10 mouse cellular contexts compared by ENCODE assay signal in genomic region chr14:103513473-103513811, GRCm38 (mm10). TPM values are rescaled to one million over a fixed set of nuclear protein-coding genes. Genes with fewer than 3 reads are reported as not detected.
DNase-seq lines count a peak whose midpoint lies in the region; ATAC-seq and TF ChIP-seq lines count a peak whose summit lies in the region.
"Had no signal": no experiment of that assay in that cellular context is flagged by ENCODE, and none has a peak within 500 bp of the region (broad histone marks: within the 10 kb centered on the region; RNA-seq: fewer than 3 reads in every experiment).

No protein-coding gene starts in this region.

- no peaks in the 10 kb centered on the region for H3K36me3 ChIP-seq in heart, embryonic 13.5 days
- no peaks in the 10 kb centered on the region for H3K36me3 ChIP-seq in heart, adult 2 months (ENCODE audit: control insufficient read depth, insufficient read depth, low read length)
- no peaks in the 10 kb centered on the region for H3K36me3 ChIP-seq in lung, embryonic 15.5 days
- H3K36me3 ChIP-seq in stomach, embryonic 16.5 days (ENCODE audit: control insufficient read depth, insufficient read depth, low read length), result no peaks in the 10 kb centered on the region
- H3K36me3 ChIP-seq: embryonic facial prominence, embryonic 12.5 days had no signal

- no peak overlapping the region for H3K27ac ChIP-seq in heart, embryonic 13.5 days (replicated peaks)
- H3K27ac ChIP-seq in heart, adult 2 months, result no peak overlapping the region
- no peak overlapping the region for H3K27ac ChIP-seq in lung, embryonic 15.5 days
- H3K27ac ChIP-seq in stomach, embryonic 16.5 days (ENCODE audit: low read length), result no peak overlapping the region
- H3K27ac ChIP-seq: embryonic facial prominence, embryonic 12.5 days had no signal

- peak overlapping the region; percentile 63 for H3K4me2 ChIP-seq in heart, embryonic 13.5 days
- peak overlapping the region; percentile 41 for H3K4me2 ChIP-seq in lung, embryonic 15.5 days
- peak overlapping the region; percentile 36 for H3K4me2 ChIP-seq in stomach, embryonic 16.5 days (ENCODE audit: low read depth, low read length)
- H3K4me2 ChIP-seq: embryonic facial prominence, embryonic 12.5 days had no signal

- H3K9ac ChIP-seq in heart, embryonic 13.5 days, result no peak overlapping the region
- H3K9ac ChIP-seq in heart, adult 2 months (ENCODE audit: low read depth, low read length), result no peak overlapping the region
- H3K9ac ChIP-seq in lung, embryonic 15.5 days, result no peak overlapping the region
- H3K9ac ChIP-seq in stomach, embryonic 16.5 days (ENCODE audit: low read length), result no peak overlapping the region
- H3K9ac ChIP-seq: embryonic facial prominence, embryonic 12.5 days had no signal

- intact Hi-C loops in heart, adult 2 months (cut with DNase I), result no loop called here

- TF ChIP-seq EP300 in heart, adult 2 months (IDR thresholded peaks at IDR 0.05; ENCODE audit: insufficient read depth, low read depth, low read length), result no peak

- peak overlapping the region; percentile 25; the same call in 1 of the 2 replicates for H3K4me3 ChIP-seq in heart, embryonic 13.5 days
- no peak overlapping the region for H3K4me3 ChIP-seq in heart, adult 2 months
- H3K4me3 ChIP-seq in lung, embryonic 15.5 days, result no peak overlapping the region
- peak overlapping the region; percentile 19 for H3K4me3 ChIP-seq in stomach, embryonic 16.5 days (replicated peaks; ENCODE audit: low read length)
- H3K4me3 ChIP-seq: embryonic facial prominence, embryonic 12.5 days had no signal

- ATAC-seq in heart, embryonic 13.5 days (ENCODE audit: extremely low read depth, insufficient number of reproducible peaks, low FRiP score, low TSS enrichment), result no peak
- ATAC-seq in lung, embryonic 15.5 days (ENCODE audit: borderline replicate concordance, extremely low read depth, low FRiP score, low TSS enrichment), result no peak
- ATAC-seq in stomach, embryonic 16.5 days (ENCODE audit: insufficient read depth, low FRiP score), result no peak
- ATAC-seq: CD4-positive, CD25-positive, alpha-beta regulatory T cell, adult 4 months had no signal

- 67% methylated on average over 7 of the region's 7 CpGs for WGBS in heart, embryonic 13.5 days
- WGBS in heart, adult 2 months, result 70% methylated on average over 7 of the region's 7 CpGs
- WGBS in lung, embryonic 15.5 days, result 45% methylated on average over 7 of the region's 7 CpGs
- WGBS in large intestine, adult 2 months, result 27% methylated on average over 7 of the region's 7 CpGs
- 48% methylated on average over 7 of the region's 7 CpGs for WGBS in stomach, embryonic 16.5 days

- H3K9me3 ChIP-seq in heart, embryonic 13.5 days, result no peaks in the 10 kb centered on the region
- no peaks in the 10 kb centered on the region for H3K9me3 ChIP-seq in lung, embryonic 15.5 days
- no peaks in the 10 kb centered on the region for H3K9me3 ChIP-seq in stomach, embryonic 16.5 days (replicated peaks; ENCODE audit: control insufficient read depth, low read length)
- H3K9me3 ChIP-seq: embryonic facial prominence, embryonic 12.5 days had no signal

- H3K4me1 ChIP-seq in heart, embryonic 13.5 days, result peaks cover 7% of the 10 kb centered on the region
- H3K4me1 ChIP-seq in heart, adult 2 months (ENCODE audit: control insufficient read depth, insufficient read depth, low read length), result no peaks in the 10 kb centered on the region
- H3K4me1 ChIP-seq in lung, embryonic 15.5 days, result 0 out of 2 replicates have a peak, but pooled peaks cover 3% of the 10 kb centered on the region
- H3K4me1 ChIP-seq in stomach, embryonic 16.5 days (ENCODE audit: control insufficient read depth, insufficient read depth, low read length), result no peaks in the 10 kb centered on the region
- H3K4me1 ChIP-seq: embryonic facial prominence, embryonic 12.5 days had no signal

- TF ChIP-seq CTCF in heart, adult 2 months (IDR thresholded peaks at IDR 0.05), result no peak

- no peaks in the 10 kb centered on the region for H3K27me3 ChIP-seq in heart, embryonic 13.5 days (replicated peaks)
- H3K27me3 ChIP-seq in heart, adult 2 months (ENCODE audit: control insufficient read depth, insufficient read depth, low read length), result 0 out of 2 replicates have a peak, but pooled peaks cover 1% of the 10 kb centered on the region
- no peaks in the 10 kb centered on the region for H3K27me3 ChIP-seq in lung, embryonic 15.5 days
- H3K27me3 ChIP-seq in stomach, embryonic 16.5 days (ENCODE audit: control insufficient read depth, insufficient read depth, low read length), result no peaks in the 10 kb centered on the region

- no peak for DNase-seq in heart, adult 2 months
- DNase-seq in lung, adult 18-20 months, result no peak
- DNase-seq in large intestine, adult 2 months (ENCODE audit: low read depth, low spot score), result peak; percentile 14
- no peak for DNase-seq in adrenal gland, adult 8-10 months
- no peak for DNase-seq in frontal cortex, postnatal 36 days (ENCODE audit: low spot score in 2 of 2)

- TF ChIP-seq POLR2A in heart, adult 2 months (IDR thresholded peaks at IDR 0.05; ENCODE audit: insufficient read depth, low read depth, low read length), result no peak

- H3K79me2 ChIP-seq in heart, adult 2 months (replicated peaks; ENCODE audit: control insufficient read depth, insufficient read depth, low read length), result no peaks in the 10 kb centered on the region

RNA-seq across cellular contexts. Expression of gene Scel, which starts 0.3 kb away (rescaled TPM):
- polyA plus RNA-seq in heart, embryonic 13.5 days (2015; fragmentation: Nextera tagmentation; extraction: Ambion mirVana), result 0.13 and 0.21 TPM in 2 replicates
- under 1 TPM; 0.11 to 0.42 TPM for total RNA-seq in heart, adult 2 months (2021)
- 0.12 and 0.21 TPM in 2 replicates for polyA plus RNA-seq in heart, adult 2 months (2012; rRNA removed)
- 0.89 and 1.5 TPM in 2 replicates for polyA plus RNA-seq in lung, embryonic 15.5 days (2015; fragmentation: Nextera tagmentation; extraction: Ambion mirVana)
- not detected in 2 replicates for polyA plus RNA-seq in large intestine, adult 2 months (2012; rRNA removed)
- 31.9 and 49.3 TPM in 2 replicates for polyA plus RNA-seq in stomach, embryonic 16.5 days (2015; fragmentation: Nextera tagmentation; extraction: Ambion mirVana)
- under 1 TPM in 3 of 4 experiments, not detected in 1; 0.15 to 0.52 (median 0.23) TPM for total RNA-seq in adrenal gland, adult 8-10 months (2022)

Comparison
In these comparisons a context has a peak if more than half of its experiments do, and no peak if none do; other contexts are left out.
1. H3K4me3 ChIP-seq: peak in heart, embryonic 13.5 days (single experiment) and stomach, embryonic 16.5 days (single experiment); none in heart, adult 2 months (single experiment) and lung, embryonic 15.5 days (single experiment).
2. RNA of gene Scel, which starts 0.3 kb away (polyA plus RNA-seq): 31.9 to 49.3 TPM in stomach, embryonic 16.5 days; 0.89 to 1.5 TPM in lung, embryonic 15.5 days, 0.12 to 0.21 TPM in heart, adult 2 months, 0.13 to 0.21 TPM in heart, embryonic 13.5 days and not detected in large intestine, adult 2 months; every median in the first group is over 10 times any median in the second.
3. Peak in every context shown above with its lines, with median percentiles within 50 percentile points of each other: H3K4me2 ChIP-seq.